Mouse (Mus musculus): ENCODE data around the gene Txk.

The Txk gene

GRCm38 (mm10) chr5:72751056-72751758 lies 1.4 kb downstream of the Txk start:
- DNase-seq (ENCODE audit: low read depth) = no peak

- DNase-seq (ENCODE audit: low read depth) = no peak
These were observed 2.4 kb downstream of the Txk start for GRCm38 (mm10) chr5:72750226-72750625.

GRCm38 (mm10) chr5:72748659-72749265 lies 3.8 kb downstream of the Txk start:
- DNase-seq (ENCODE audit: low read depth) = no peak

- no peak for DNase-seq (ENCODE audit: low read depth)
These were observed 5.2 kb downstream of the Txk start for GRCm38 (mm10) chr5:72747384-72747783.

GRCm38 (mm10) chr5:72746461-72746860 lies 6.1 kb downstream of the Txk start:
- DNase-seq (ENCODE audit: low read depth) = no peak

- no peak for DNase-seq (ENCODE audit: low read depth)
These were observed 9.5 kb downstream of the Txk start for GRCm38 (mm10) chr5:72743103-72743502.

- DNase-seq (ENCODE audit: low read depth) = no peak
These were observed 15.7 kb downstream of the Txk start for GRCm38 (mm10) chr5:72736868-72737267.

GRCm38 (mm10) chr5:72736437-72736836 lies 16.1 kb downstream of the Txk start:
- DNase-seq (ENCODE audit: low read depth) = no peak

GRCm38 (mm10) chr5:72735763-72736162 lies 16.8 kb downstream of the Txk start:
- no peak for DNase-seq (ENCODE audit: low read depth)

- DNase-seq (ENCODE audit: low read depth) = no peak
These were observed 19.7 kb downstream of the Txk start for GRCm38 (mm10) chr5:72732885-72733284.

GRCm38 (mm10) chr5:72725404-72725803 lies 27.2 kb downstream of the Txk start:
- no peak for DNase-seq (ENCODE audit: low read depth)

- no peak for DNase-seq (ENCODE audit: low read depth)
These were observed 29.1 kb downstream of the Txk start for GRCm38 (mm10) chr5:72723429-72723828.

GRCm38 (mm10) chr5:72720587-72720986 lies 32.0 kb downstream of the Txk start:
- no peak for DNase-seq (ENCODE audit: low read depth)

GRCm38 (mm10) chr5:72710572-72711278 lies 41.9 kb downstream of the Txk start:
- peak; percentile 51 for DNase-seq (ENCODE audit: low read depth)

GRCm38 (mm10) chr5:72709976-72710375 lies 42.6 kb downstream of the Txk start:
- DNase-seq (ENCODE audit: low read depth) = no peak

- DNase-seq (ENCODE audit: low read depth) = no peak
These were observed 43.1 kb downstream of the Txk start for GRCm38 (mm10) chr5:72709451-72709850.

- no peak for DNase-seq (ENCODE audit: low read depth)
These were observed 45.9 kb downstream of the Txk start for GRCm38 (mm10) chr5:72706722-72707121.

- no peak for DNase-seq (ENCODE audit: low read depth)
These were observed 46.5 kb downstream of the Txk start for GRCm38 (mm10) chr5:72706095-72706494.

- no peak for DNase-seq (ENCODE audit: low read depth)
These were observed 50.4 kb downstream of the Txk start for GRCm38 (mm10) chr5:72702202-72702601.

- no peak for DNase-seq (ENCODE audit: low read depth)
These were observed 53.1 kb downstream of the Txk start for GRCm38 (mm10) chr5:72699500-72699818.

- DNase-seq (ENCODE audit: low read depth) = no peak
These were observed 53.6 kb downstream of the Txk start for GRCm38 (mm10) chr5:72698818-72699499.

GRCm38 (mm10) chr5:72698343-72698742 lies 54.2 kb downstream of the Txk start:
- no peak for DNase-seq (ENCODE audit: low read depth)

- DNase-seq (ENCODE audit: low read depth) = no peak
These were observed 56.1 kb downstream of the Txk start for GRCm38 (mm10) chr5:72696491-72696890.
